Mouse (Mus musculus) right cerebral cortex, adult 2 months (tissue): ENCODE measurements at regions not wholly inside any gene's neighbourhood (a gene's known extent, or its start where the extent isn't known, plus 50 kb on each side); places are given as distances from the start of the nearest gene placed in this dataset.
A peak's percentile ranks its signal among the peaks of the same experiment; 100 is the strongest.

ENCODE experiments used
- DNase-seq, 2 experiments: peaks; one replicate each; pipeline ENCODE4 v3.0.0; 2021 to 2022; ENCODE audit warnings: low spot score in 2 of 2

DNA sequence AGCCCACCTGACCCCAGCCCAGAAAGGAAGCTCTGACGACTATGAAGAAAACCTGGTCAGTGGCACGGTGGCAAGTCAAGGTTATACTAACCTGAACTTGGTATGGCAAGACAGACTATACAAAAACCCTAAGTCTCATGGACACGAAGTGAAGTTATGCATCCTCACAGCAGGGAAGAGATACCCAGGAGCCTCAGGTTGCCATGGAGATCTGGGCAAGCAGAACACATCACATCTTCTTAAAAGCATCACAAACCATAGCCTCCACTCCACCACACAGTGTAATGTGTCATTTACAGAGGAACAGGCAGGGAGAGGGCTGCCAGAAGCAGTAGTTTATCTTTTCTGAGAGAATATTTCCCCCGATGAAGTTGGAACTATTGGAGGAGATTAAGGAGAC is 146.5 kb downstream of the Slc39a8 start:
- peak; percentile 60 to 69 for DNase-seq

DNA sequence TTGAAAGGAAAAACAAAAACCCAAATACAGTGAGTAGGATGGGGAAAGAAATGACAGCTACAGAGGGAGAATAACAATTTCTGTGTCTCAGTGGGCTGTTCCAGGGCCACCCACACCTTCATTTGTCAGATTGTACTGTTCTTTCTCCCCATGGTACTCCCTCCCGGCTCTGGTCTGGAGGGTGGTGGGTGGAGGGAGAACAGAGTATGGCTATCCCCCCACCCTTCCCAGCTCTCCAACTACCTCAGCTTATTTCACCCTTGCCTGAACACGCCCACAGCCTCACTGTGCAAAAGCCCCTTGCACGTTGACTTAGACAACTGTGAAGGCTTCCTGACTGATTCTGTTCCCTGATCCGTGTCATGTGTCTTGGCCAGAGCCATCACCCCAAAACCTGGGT is 147.3 kb downstream of the Slc39a8 start:
- peak; percentile 49 to 51 for DNase-seq

DNA sequence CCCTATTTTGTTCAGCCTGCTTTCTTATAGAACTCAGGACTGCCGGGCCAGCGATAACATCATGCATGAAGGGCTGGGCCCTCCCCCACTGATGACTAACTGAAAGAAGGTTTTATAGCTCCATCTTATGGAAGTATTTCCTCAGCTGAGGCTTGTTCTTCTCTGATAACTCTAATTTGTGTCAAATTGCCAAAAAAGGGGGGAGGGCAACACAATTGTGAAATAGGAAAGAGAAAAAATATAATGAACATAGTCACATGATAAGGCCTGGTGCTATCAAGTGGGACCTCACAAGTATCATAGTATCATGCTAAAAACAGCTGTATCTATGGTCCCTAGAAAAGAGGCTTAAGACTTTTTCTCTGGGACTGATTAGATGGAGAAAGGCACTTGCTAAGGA is 148.2 kb downstream of the Slc39a8 start:
- no peak for DNase-seq

DNA sequence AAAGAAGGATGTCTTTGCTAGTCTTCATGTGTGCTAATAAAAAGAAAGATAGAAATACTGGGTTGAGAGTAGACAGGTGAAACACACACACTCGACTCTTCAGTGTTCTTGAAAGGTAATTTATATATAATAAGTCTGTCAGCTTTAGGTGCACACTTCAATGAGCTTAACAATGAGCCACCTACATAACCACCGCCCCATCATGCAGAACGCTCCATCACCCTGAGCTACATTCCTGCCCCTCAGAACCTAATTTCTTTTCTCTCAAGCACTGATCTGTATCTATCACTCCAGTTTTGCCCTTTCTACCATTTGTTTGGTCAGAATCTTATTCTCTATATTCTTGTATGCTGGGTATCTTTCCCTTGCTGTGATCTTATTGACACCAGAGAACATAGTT is 148.8 kb downstream of the Slc39a8 start:
- no peak for DNase-seq

DNA sequence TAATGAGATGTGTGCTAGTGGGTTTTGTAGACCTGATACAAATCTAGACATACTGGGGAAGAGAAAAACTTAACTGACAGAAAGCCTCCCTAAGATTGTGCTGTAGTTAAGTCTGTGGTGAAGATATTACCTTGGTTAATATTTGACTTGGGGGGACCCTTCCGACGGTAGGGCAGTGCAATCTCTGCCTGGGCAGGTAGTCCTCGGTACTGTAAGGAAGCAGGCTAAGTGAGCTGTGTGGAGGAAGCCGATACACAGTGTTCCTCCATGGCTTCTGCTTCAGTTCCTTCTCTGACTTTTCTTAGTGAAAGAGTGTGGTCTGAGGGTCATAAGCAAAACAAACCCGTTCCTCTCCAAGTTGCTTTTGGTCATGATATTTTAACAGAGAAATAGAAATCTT is 149.7 kb downstream of the Slc39a8 start:
- no peak for DNase-seq

DNA sequence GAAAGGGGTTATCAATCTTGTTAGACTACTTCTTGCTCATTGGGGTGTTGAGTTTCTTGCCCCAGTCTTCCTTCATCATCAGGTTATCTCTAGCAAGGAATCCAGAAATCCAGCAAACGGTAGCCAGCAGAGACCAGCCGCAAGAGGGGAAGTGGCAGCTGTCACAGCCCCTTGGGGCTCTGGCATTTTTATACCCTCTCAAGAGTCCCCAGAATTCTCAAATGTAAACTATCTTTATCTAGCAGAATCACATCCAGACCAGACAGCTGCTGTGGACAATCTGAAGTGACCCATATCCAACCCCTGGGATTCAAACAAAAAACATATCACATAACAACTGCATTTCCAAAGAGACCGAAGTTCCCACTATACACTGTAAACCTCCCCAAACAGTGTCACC is 162.1 kb downstream of the Slc39a8 start:
- no peak for DNase-seq

DNA sequence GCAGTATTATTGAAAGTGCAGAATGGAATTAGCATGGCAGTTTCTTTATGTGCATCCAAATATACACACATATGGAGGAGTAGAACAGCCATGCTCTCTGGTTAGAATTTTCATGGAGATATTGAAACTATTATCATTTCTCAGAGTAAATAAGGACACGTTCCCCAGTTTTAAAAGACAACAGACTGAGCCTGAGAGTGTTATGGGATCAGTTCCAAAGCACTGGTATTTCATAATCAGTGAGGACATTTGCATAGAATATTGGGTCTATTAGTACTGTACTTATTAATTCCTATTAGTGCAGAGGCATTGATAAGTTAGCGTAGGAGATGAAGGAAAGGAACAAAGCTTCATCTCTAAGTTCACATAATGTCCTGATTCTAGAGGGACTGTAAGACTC is 164.2 kb downstream of the Slc39a8 start:
- no peak for DNase-seq

DNA sequence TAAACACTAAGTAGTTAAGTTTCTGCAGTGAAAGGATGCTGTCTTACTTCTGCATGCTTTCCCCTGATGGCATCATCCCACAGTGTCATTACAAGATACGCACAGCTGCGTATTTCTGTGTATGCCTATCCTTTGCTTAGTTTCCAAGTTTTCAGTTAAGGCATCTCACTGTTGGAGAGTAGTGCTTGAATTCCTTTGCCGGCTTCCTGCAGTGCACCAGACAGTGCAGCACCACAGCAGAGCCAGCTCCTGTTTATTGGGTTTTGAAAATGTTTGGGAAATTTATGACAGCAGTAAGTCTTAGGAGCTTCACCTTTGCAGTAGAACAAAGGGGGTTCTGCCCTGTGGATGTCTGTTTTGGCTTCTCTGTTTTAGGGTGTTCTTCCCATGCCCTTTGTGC is 165.3 kb downstream of the Slc39a8 start:
- DNase-seq = no peak

DNA sequence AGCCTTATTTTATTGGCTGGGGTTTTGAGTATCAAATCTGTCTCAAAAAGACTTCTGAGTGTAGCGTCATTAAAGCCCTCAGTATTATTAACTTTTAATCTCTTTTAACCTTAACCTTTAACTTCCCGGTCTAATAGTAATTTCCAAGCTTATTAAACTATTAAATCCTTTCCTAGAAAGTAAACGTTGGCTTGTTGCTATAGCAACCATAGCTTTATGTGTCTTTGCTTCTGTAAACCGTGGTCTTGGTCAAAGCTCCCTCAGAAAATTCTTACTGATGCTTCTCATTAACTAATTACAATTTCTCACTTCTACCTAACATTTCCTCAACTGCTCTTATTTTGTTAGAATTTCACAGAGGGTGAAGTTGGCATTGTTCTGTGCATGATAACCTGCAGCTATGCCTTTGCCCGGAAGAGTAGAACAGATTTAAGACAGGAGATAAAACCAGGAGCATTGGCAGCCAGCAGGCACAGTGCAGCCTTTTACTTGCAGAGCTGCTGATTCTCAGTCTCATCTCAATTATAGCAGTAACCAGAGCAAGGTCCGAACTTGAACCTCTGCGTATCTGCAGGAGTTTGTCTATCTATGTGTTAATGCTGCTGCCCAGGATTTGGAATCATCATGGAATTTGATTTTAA is 165.9 kb downstream of the Slc39a8 start:
- no peak for DNase-seq

DNA sequence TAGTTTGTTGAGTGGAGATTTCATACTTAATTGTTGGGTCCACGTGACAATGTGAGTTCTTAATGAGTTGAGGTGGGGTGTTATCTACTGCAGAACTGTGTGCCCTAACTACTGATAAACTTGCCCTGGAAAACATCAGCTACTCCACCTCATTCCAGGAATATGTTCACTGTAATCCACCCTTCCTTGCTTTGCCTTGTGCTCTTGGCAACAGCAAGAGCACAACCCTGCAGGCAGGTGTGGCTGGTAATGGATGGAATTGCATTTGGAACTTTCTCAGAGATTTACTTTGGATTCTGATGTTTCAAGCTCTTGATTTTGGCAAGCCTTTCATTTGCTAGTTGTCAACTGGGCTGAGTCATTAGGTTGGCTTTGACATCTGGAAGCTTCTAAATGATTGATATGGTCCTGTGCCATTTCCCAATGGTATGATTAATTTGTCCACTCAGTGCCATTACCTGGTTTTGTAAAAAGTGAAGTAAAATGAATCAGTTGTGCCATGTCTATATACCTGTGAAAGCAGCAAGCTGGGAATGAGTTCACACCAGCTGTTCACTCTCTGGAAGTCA is 175.6 kb downstream of the Slc39a8 start:
- DNase-seq = no peak
